Mouse (Mus musculus) 3T3-L1 (cell line): ENCODE results near the gene Cdc42ep3.

ENCODE experiments used
- DNase-seq: peaks from one replicate; pipeline ENCODE4 v3.0.0-alpha.2; 2015; ENCODE audit warnings: low read depth, low spot score

The Cdc42ep3 gene

GRCm38 (mm10) chr17:79290697-79291096 is 64.2 kb downstream of the Cdc42ep3 start:
- no peak for DNase-seq

GRCm38 (mm10) chr17:79287302-79287701 is 67.6 kb downstream of the Cdc42ep3 start:
- no peak for DNase-seq

- peak; percentile 64 for DNase-seq
These were observed 69.8 kb downstream of the Cdc42ep3 start for GRCm38 (mm10) chr17:79285030-79285601.
